Mouse (Mus musculus): ENCODE data around the gene Map3k11. TPM values are rescaled to one million over a fixed set of nuclear protein-coding genes. Genes with fewer than 3 reads are reported as not detected.
A peak's percentile ranks its signal among the peaks of the same experiment; 100 is the strongest.

The Map3k11 gene
- polyA plus RNA-seq, 1 experiment from 2014 or later, result 45.2 TPM

DNA sequence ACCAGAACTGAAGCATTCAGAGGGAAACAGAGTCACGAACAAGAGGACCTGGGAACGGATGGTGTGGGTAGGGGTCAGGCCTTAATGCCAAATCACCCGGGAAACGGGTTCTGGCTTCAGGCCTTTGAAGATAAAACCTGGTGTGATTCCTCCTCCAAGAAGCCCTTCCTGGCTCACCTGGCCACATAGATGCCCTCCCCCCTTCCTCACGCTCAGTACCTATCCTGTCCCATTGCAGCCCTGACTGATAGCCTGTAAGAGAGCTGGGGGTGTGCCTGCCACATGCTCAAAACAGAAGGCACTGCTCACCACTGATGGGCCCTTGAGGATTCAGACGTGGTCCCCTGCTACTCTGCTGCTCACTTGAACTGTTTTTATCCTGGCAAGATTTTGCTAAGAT lies 5.3 kb downstream of the Map3k11 start:
- WGBS, result 74% methylated on average over 6 of the region's 6 CpGs
- ATAC-seq (ENCODE audit: borderline replicate concordance, extremely low read depth, low FRiP score, low TSS enrichment), result no peak
- peaks cover 44% of the 10 kb centered on the region for H3K4me1 ChIP-seq
- no peak overlapping the region for H3K4me3 ChIP-seq
- peak overlapping the region; percentile 92 for H3K4me2 ChIP-seq
- no peak overlapping the region for H3K9ac ChIP-seq
- H3K36me3 ChIP-seq, result peaks cover 56% of the 10 kb centered on the region
- no peaks in the 10 kb centered on the region for H3K9me3 ChIP-seq
- H3K27ac ChIP-seq, result no peak overlapping the region
- H3K27me3 ChIP-seq, result no peaks in the 10 kb centered on the region

DNA sequence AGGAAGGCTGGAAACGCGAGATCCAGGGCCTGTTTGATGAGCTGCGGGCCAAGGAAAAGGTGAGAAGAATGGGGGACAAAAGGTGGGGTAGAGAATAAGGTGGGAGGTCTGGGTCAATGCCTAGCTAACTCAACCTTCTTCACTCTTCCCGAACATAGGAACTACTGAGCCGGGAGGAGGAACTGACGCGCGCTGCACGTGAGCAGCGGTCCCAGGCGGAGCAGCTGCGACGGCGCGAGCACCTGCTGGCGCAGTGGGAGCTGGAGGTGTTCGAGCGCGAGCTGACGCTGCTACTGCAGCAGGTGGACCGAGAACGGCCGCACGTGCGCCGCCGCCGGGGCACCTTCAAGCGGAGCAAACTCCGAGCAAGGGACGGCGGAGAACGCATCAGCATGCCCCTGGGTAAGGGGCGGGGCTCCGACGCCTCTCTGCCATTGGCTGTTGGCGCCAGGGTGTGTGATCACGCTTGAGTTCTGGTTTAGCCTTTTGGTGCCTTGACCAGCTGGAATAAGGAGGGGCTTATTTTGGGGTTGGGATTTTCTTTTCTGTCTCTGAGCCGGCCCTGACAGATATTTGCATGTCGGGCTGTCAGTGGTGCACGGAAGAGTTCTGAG lies 7.4 kb downstream of the Map3k11 start:
- H3K4me2 ChIP-seq, result no peak overlapping the region
- H3K36me3 ChIP-seq, result peaks cover 77% of the 10 kb centered on the region
- H3K27ac ChIP-seq, result no peak overlapping the region
- H3K4me3 ChIP-seq, result no peak overlapping the region
- no peaks in the 10 kb centered on the region for H3K27me3 ChIP-seq
- H3K9ac ChIP-seq, result no peak overlapping the region
- ATAC-seq (ENCODE audit: borderline replicate concordance, extremely low read depth, low FRiP score, low TSS enrichment), result no peak
- 32% methylated on average over 41 of the region's 41 CpGs for WGBS
- H3K9me3 ChIP-seq, result no peaks in the 10 kb centered on the region
- H3K4me1 ChIP-seq, result peaks cover 35% of the 10 kb centered on the region

DNA sequence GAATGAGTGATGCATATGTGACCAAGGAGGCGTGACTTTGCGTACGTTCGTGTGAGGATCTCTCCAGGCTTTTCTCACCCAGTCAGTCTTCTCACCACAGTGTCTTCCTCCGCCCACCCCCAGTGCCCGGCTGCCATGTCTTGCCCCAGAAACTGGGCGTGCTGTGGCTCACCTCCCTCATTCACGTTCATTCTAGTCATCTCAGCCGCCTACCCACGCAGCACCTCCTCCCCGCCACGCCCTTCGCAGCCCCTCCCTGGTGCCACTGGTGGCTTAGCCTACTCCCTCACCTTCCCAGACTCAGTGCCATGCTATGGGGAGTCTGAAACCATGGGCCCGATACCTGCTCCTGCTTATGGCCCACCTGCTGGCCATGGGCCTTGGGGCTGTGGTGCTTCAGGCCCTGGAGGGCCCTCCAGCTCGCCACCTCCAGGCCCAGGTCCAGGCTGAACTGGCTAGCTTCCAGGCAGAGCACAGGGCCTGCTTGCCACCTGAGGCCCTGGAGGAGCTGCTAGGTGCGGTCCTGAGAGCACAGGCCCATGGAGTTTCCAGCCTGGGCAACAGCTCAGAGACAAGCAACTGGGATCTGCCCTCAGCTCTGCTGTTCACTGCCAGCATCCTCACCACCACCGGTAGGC lies 15.7 kb downstream of the Map3k11 start, which contains the start of gene Kcnk7:
TSS of gene Kcnk7 (plus strand) at position 205 of the 638 bp plus-strand sequence.
- Histone ChIP-seq H3K27me3 (no peaks in the 10 kb centered on the region), H3K4me1 (peaks cover 16% of the 10 kb centered on the region), H3K4me2 (no peak within 1 kb of the TSS), H3K4me3 (no peak within 1 kb of the TSS), H3K9me3 (no peaks in the 10 kb centered on the region), H3K27ac (peak within 1 kb of the TSS; percentile 65), H3K36me3 (peaks cover 57% of the 10 kb centered on the region), H3K9ac (no peak within 1 kb of the TSS)
- ATAC-seq (ENCODE audit: borderline replicate concordance, extremely low read depth, low FRiP score, low TSS enrichment), result 0 out of 2 replicates have a peak, but pooled peaks have one; percentile 12
- 58% methylated on average over 17 of the region's 17 CpGs for WGBS

DNA sequence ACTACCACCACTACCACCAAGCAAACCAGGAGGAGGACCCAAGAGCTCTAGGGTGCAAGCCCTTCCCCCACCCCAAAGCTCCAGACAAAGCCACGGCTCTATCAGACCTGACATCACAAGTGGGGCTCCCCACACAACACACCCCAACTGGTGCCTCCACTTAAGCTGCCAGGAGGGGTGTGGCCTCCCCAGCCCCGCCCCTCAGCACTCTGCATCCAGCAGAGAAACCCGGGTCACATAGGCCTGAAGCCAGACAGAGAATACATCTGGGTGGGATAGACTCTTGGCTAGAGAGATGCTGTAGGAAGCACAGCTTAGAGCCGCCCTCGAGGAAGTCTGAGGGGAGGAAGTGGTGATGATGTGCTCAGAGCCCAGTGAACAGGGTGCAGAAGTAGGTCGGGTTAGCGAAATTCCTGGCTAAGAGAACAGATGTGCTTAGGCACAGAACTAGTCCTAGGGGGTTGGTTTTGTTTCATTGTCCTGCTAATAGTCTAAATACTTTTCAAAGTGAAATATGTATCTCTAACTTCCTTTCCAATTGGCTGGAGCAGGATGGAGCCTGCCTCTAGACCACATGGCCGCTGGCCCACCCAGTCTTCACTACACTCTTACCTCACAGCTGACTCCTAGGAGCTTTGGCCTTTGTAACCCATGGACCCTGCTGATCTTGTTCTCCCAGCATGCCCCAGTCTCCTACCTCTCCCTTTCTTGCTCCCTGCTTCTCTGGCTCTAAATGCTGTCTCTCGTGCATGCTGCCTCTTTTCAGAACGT lies 16.4 kb downstream of the Map3k11 start:
- Histone ChIP-seq H3K27ac (peak overlapping the region; percentile 65), H3K4me3 (no peak overlapping the region), H3K9me3 (no peaks in the 10 kb centered on the region), H3K9ac (no peak overlapping the region), H3K27me3 (no peaks in the 10 kb centered on the region), H3K4me2 (no peak overlapping the region), H3K4me1 (peaks cover 16% of the 10 kb centered on the region), H3K36me3 (peaks cover 55% of the 10 kb centered on the region)
- peak; percentile 66 for ATAC-seq (ENCODE audit: borderline replicate concordance, extremely low read depth, low FRiP score, low TSS enrichment)
- WGBS, result 35% methylated on average over 10 of the region's 10 CpGs

DNA sequence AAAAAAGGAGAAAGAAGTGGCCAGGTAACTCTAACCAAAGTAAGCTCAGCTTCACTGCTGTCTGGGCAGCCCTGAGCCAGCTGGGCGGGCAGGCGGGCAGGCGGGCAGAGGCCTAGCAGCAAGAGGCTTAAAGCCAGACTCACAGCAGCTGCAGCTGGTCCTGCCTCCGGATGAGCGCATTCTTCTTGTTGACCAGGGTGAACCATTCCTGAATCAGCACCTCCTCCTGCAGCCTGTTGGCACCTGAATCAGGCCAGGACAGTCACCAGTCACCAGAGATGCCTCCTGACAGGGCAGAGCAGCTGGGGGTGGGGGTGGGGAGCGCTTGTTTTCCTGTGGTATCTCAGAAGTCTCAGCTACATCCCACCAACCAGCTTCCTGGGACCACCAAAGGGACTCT lies 21.5 kb downstream of the Map3k11 start:
- peaks cover 36% of the 10 kb centered on the region for H3K36me3 ChIP-seq
- H3K9ac ChIP-seq, result no peak overlapping the region
- no peak overlapping the region for H3K4me3 ChIP-seq
- H3K4me2 ChIP-seq, result no peak overlapping the region
- ATAC-seq (ENCODE audit: borderline replicate concordance, extremely low read depth, low FRiP score, low TSS enrichment), result no peak
- no peak overlapping the region for H3K27ac ChIP-seq
- H3K27me3 ChIP-seq, result no peaks in the 10 kb centered on the region
- no peaks in the 10 kb centered on the region for H3K9me3 ChIP-seq
- H3K4me1 ChIP-seq, result peaks cover 24% of the 10 kb centered on the region
- WGBS, result 96% methylated on average over 6 of the region's 6 CpGs

DNA sequence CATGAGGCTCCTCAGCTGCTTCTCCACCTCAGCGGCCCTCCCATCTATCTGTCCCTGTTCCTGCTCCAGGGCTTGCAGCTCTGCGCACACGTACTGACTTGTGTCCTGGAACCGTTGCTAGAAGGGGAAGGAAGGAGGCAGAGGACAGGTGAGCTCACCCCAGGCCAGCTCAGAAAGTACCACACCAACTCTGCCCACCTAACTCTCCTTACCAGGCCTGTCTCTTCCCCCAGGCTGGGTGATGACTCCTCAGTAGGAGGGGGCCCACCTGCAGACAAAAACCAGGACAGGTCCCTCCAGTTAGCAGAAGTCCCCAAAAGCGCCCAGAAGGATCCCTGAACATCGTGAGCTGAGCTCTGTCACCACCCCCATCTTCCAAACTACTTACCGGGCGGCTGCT lies 22.0 kb downstream of the Map3k11 start:
- Histone ChIP-seq H3K4me2 (no peak overlapping the region), H3K36me3 (peaks cover 36% of the 10 kb centered on the region), H3K27me3 (no peaks in the 10 kb centered on the region), H3K27ac (no peak overlapping the region), H3K9me3 (no peaks in the 10 kb centered on the region), H3K4me3 (no peak overlapping the region), H3K9ac (no peak overlapping the region), H3K4me1 (peaks cover 23% of the 10 kb centered on the region)
- 88% methylated on average over 8 of the region's 8 CpGs for WGBS
- ATAC-seq (ENCODE audit: borderline replicate concordance, extremely low read depth, low FRiP score, low TSS enrichment), result no peak

DNA sequence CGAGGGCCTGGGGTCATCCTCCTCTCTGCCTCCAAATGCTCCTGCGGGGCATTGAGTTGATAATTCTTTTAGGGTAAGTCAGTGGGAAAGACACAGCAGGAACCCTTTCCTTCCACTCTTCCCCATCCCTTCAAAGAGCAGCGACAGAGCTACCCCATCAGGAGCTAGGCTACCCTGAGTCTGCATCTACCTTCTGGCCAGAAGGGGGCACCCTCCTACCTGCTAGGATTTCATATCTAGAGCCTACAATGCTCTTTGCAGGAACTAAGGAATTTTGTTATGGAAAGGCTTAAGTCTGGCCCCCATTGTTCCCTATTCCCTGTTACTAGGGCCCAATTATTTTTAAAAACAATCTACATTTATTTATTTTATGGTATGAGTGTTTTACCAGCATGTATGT lies 22.7 kb downstream of the Map3k11 start:
- H3K4me3 ChIP-seq, result no peak overlapping the region
- no peak overlapping the region for H3K4me2 ChIP-seq
- H3K27me3 ChIP-seq, result no peaks in the 10 kb centered on the region
- peaks cover 26% of the 10 kb centered on the region for H3K4me1 ChIP-seq
- H3K36me3 ChIP-seq, result peaks cover 36% of the 10 kb centered on the region
- no peak for ATAC-seq (ENCODE audit: borderline replicate concordance, extremely low read depth, low FRiP score, low TSS enrichment)
- WGBS, result 28% methylated on average over 3 of the region's 3 CpGs
- no peak overlapping the region for H3K27ac ChIP-seq
- no peak overlapping the region for H3K9ac ChIP-seq
- H3K9me3 ChIP-seq, result no peaks in the 10 kb centered on the region

DNA sequence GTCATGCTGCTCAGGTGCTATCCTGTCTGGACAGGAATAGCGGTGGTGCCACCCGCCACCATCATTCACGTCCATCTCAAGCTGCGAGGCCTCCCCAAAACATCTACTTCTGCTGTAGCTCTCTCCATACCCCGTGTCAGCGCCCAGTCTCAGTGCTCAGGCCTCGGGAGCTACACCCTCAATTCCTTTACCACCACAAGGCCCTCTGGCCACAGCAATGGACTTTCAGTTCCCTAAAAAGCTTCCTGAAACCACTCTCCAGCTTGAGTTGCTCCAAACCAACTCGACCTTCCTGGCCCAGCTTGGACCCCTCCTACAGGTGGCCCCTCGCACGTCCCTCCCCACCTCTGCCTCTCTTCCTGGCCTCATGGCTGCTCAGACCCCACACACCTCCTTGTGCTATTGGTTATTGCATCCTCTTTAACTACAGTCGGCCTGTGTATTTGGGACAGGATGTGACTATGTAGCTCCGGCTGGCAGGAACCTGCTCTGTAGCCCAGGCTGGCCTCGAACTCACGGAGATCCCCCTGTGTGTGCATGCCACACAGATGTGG lies 23.4 kb downstream of the Map3k11 start:
- no peak overlapping the region for H3K27ac ChIP-seq
- H3K27me3 ChIP-seq, result no peaks in the 10 kb centered on the region
- peaks cover 36% of the 10 kb centered on the region for H3K36me3 ChIP-seq
- H3K9me3 ChIP-seq, result no peaks in the 10 kb centered on the region
- WGBS, result 92% methylated on average over 14 of the region's 14 CpGs
- H3K4me2 ChIP-seq, result no peak overlapping the region
- no peak overlapping the region for H3K4me3 ChIP-seq
- H3K9ac ChIP-seq, result no peak overlapping the region
- no peak for ATAC-seq (ENCODE audit: borderline replicate concordance, extremely low read depth, low FRiP score, low TSS enrichment)
- H3K4me1 ChIP-seq, result peaks cover 29% of the 10 kb centered on the region

DNA sequence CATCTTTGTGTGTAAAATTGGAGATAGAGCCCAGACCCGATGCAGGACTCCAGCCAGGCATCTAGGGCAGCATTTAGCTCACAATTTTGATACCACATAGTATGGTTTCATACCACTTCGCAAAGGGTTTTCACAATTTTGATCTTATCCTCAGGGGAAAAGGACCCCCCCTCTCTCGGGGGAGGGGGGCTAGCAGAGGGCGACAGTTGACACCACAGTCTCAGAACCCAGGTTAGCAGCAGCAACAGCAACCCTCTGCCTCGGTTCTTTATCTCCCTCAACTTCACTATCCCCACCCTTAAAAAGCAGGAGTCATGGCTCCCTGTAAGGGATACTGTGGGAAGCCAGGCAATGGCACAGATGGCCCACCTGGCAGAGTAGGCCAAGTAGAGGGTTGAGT lies 24.7 kb downstream of the Map3k11 start:
- Histone ChIP-seq H3K9me3 (no peaks in the 10 kb centered on the region), H3K4me2 (peak overlapping the region; percentile 25), H3K4me1 (peaks cover 31% of the 10 kb centered on the region), H3K9ac (no peak overlapping the region), H3K27ac (peak overlapping the region; percentile 75), H3K4me3 (no peak overlapping the region), H3K27me3 (no peaks in the 10 kb centered on the region), H3K36me3 (peaks cover 30% of the 10 kb centered on the region)
- no peak for ATAC-seq (ENCODE audit: borderline replicate concordance, extremely low read depth, low FRiP score, low TSS enrichment)
- WGBS, result 59% methylated on average over 5 of the region's 5 CpGs

DNA sequence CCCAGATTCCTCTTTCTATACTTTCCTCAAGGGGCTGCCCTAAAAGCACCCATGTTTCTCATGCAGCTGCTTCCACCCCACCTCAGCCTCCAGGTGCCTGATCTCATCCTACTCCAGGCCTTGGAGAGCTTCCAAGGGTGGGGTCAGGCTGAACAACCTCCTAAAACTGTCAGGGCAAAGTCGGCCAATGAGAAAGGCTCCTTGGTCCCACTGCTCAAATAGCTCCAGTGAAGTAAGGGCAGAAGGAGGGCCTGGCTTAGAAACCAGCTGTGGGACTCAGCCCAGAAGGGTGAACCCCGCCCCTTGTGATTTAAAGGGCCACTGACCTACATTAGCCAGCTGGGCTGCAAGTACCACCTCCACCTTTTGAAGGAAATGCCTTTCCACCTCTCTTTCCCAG lies 25.2 kb downstream of the Map3k11 start:
- Histone ChIP-seq H3K9me3 (no peaks in the 10 kb centered on the region), H3K9ac (no peak overlapping the region; the same call in 1 of the 2 replicates), H3K4me1 (peaks cover 31% of the 10 kb centered on the region), H3K4me3 (0 out of 2 replicates have a peak overlapping the region, but pooled peaks have one; percentile 2), H3K4me2 (peak overlapping the region; percentile 25), H3K36me3 (peaks cover 28% of the 10 kb centered on the region), H3K27ac (peak overlapping the region; percentile 75), H3K27me3 (no peaks in the 10 kb centered on the region)
- ATAC-seq (ENCODE audit: borderline replicate concordance, extremely low read depth, low FRiP score, low TSS enrichment), result peak; percentile 64
- WGBS, result 7% methylated on average over 2 of the region's 2 CpGs

DNA sequence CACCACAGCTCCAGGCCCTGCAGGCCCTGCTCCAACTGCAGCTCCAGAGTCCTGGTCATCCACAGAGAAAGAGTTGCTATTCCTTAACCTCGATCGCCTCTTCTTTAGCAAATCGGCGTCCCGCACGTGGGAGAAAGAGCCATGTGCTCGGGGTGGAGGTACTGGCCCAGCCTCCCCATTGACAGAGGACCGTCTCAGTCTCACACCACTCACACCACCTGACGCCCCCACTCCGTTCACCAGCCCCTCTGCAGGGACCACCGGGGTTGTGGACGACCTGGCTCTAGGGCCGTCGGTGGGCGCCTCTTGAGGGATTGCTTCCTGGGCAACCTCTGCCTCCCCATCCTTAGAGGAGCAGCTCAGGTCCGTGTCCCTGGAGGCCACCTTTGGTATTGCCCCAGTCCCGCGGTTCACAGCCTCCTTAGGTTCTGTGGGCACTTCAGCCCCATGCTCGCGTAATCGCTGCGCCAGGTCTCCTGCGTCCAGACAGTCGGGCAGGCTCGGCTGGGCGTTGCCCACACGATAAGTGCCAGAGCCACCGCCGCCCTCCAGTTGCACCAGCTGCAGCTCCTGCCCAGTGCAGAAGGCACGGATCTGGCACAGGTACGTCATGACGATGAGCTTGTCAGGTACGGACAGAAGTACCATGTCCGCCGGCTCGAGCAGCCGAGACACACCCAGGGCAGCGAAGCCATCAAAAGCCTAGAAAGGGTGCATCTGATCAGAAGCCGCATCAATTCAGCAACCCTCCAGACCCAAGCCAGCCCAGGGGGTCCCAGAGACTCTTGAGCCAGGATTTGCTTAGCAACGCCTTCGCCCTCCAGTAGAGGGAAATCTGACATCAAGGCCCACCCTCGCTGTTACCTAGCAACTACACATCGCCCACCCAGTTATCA lies 27.5 kb downstream of the Map3k11 start:
- no peak overlapping the region for H3K27ac ChIP-seq
- H3K9ac ChIP-seq, result no peak overlapping the region
- peak; percentile 35 for ATAC-seq (ENCODE audit: borderline replicate concordance, extremely low read depth, low FRiP score, low TSS enrichment)
- peak overlapping the region; percentile 5; the same call in 1 of the 2 replicates for H3K4me3 ChIP-seq
- peak overlapping the region; percentile 37 for H3K4me2 ChIP-seq
- H3K9me3 ChIP-seq, result no peaks in the 10 kb centered on the region
- peaks cover 31% of the 10 kb centered on the region for H3K4me1 ChIP-seq
- H3K27me3 ChIP-seq, result no peaks in the 10 kb centered on the region
- 33% methylated on average over 43 of the region's 43 CpGs for WGBS
- H3K36me3 ChIP-seq, result peaks cover 36% of the 10 kb centered on the region

Measured in lung, embryonic 15.5 days (tissue).